Mouse (Mus musculus): ENCODE data around the gene Pgm2.

The Pgm2 gene

GRCm38 (mm10) chr5:64144315-64144714, 51.6 kb downstream of the Pgm2 start:
- DNase-seq (ENCODE audit: low spot score in 2 of 2): no peak

- DNase-seq (ENCODE audit: low spot score in 2 of 2): no peak
These were observed 53.7 kb downstream of the Pgm2 start for GRCm38 (mm10) chr5:64146384-64147005.

GRCm38 (mm10) chr5:64149184-64150127, 56.7 kb downstream of the Pgm2 start:
- DNase-seq (ENCODE audit: low spot score in 2 of 2): no peak

GRCm38 (mm10) chr5:64153319-64153718, 60.6 kb downstream of the Pgm2 start:
- no peak for DNase-seq (ENCODE audit: low spot score in 2 of 2)

GRCm38 (mm10) chr5:64155861-64156550, 63.3 kb downstream of the Pgm2 start, which contains the start of gene Tbc1d1:
Tbc1d1 (plus strand) TSS chr5:64156305.
- DNase-seq (ENCODE audit: low spot score in 2 of 2): peak; percentile 17 to 43

GRCm38 (mm10) chr5:64156579-64156978, 63.8 kb downstream of the Pgm2 start:
- no peak for DNase-seq (ENCODE audit: low spot score in 2 of 2)

GRCm38 (mm10) chr5:64157926-64158325, 65.2 kb downstream of the Pgm2 start:
- peak in 1 of 2 experiments; percentile 21 for DNase-seq (ENCODE audit: low spot score in 2 of 2)

- DNase-seq (ENCODE audit: low spot score in 2 of 2): no peak
These were observed 65.8 kb downstream of the Pgm2 start for GRCm38 (mm10) chr5:64158501-64158900.

GRCm38 (mm10) chr5:64159065-64159780, 66.5 kb downstream of the Pgm2 start:
- no peak for DNase-seq (ENCODE audit: low spot score in 2 of 2)

GRCm38 (mm10) chr5:64159781-64160704, 67.3 kb downstream of the Pgm2 start:
- peak; percentile 42 to 58 for DNase-seq (ENCODE audit: low spot score in 2 of 2)

- peak in 1 of 2 experiments; percentile 13 for DNase-seq (ENCODE audit: low spot score in 2 of 2)
These were observed 68.1 kb downstream of the Pgm2 start for GRCm38 (mm10) chr5:64160705-64161391.

GRCm38 (mm10) chr5:64161917-64162316, 69.2 kb downstream of the Pgm2 start:
- no peak for DNase-seq (ENCODE audit: low spot score in 2 of 2)

GRCm38 (mm10) chr5:64162582-64162981, 69.8 kb downstream of the Pgm2 start:
- DNase-seq (ENCODE audit: low spot score in 2 of 2): no peak

- DNase-seq (ENCODE audit: low spot score in 2 of 2): no peak
These were observed 71.7 kb downstream of the Pgm2 start for GRCm38 (mm10) chr5:64164414-64164813.

GRCm38 (mm10) chr5:64165826-64166225, 73.1 kb downstream of the Pgm2 start:
- DNase-seq (ENCODE audit: low spot score in 2 of 2): no peak

GRCm38 (mm10) chr5:64168990-64169540, 76.3 kb downstream of the Pgm2 start:
- DNase-seq (ENCODE audit: low spot score in 2 of 2): no peak

GRCm38 (mm10) chr5:64172884-64173283, 80.1 kb downstream of the Pgm2 start:
- no peak for DNase-seq (ENCODE audit: low spot score in 2 of 2)

- DNase-seq (ENCODE audit: low spot score in 2 of 2): no peak
These were observed 80.6 kb downstream of the Pgm2 start for GRCm38 (mm10) chr5:64173302-64173701.

- no peak for DNase-seq (ENCODE audit: low spot score in 2 of 2)
These were observed 81.7 kb downstream of the Pgm2 start for GRCm38 (mm10) chr5:64174429-64174935.
